Mouse (Mus musculus) spleen, adult 2 months (tissue): ENCODE data around the gene Hdac9.

Source experiments
- CTCF ChIP-seq: fragments of 200-500 bp; IDR thresholded peaks from 2 replicates; pipeline ENCODE4 v1.5.1; 2011; ENCODE audit warnings: mild to moderate bottlenecking, inconsistent platforms; ENCODE audit not compliant: insufficient read depth, insufficient read length, insufficient replicate concordance; ENCODE audit errors: extremely low read depth
- POLR2A ChIP-seq: fragments of 200-500 bp; IDR thresholded peaks from 2 replicates; pipeline ENCODE4 v1.6.1; 2011; ENCODE audit warnings: low read depth, low read length, inconsistent platforms

GRCm38 (mm10) chr12:34612511-34612910 is 304.4 kb downstream of the Hdac9 start:
- TF ChIP-seq CTCF (no peak), POLR2A (no peak)
